Mouse (Mus musculus) stomach, postnatal 0 days (tissue): ENCODE data around the gene Dscam.

Experiments used
- CTCF ChIP-seq: IDR thresholded peaks from 2 replicates; pipeline ENCODE4 v1.5.1; 2016; ENCODE audit warnings: antibody characterized with exemption, low read depth, mild to moderate bottlenecking, moderate library complexity
- EP300 ChIP-seq: optimal IDR thresholded peaks from 2 replicates; pipeline ENCODE3; 2016; ENCODE audit warnings: antibody characterized with exemption

GRCm38 (mm10) chr16:96723066-96723669 lies 447.4 kb downstream of the Dscam start:
- no peak for TF ChIP-seq EP300
- no peak for TF ChIP-seq CTCF
